Mouse (Mus musculus) layer of hippocampus, postnatal 36 days (tissue): Measurements from ENCODE around the gene Morc1. TPM values are rescaled to one million over a fixed set of nuclear protein-coding genes. Genes with fewer than 3 reads are reported as not detected.
A peak's percentile ranks its signal among the peaks of the same experiment; 100 is the strongest.

Source experiments
- DNase-seq, 2 experiments: peaks; one replicate each; pipeline ENCODE4 v3.0.0; 2022
- total RNA-seq, 2 experiments: library from RNA; stranded (reverse); gene quantifications; 2 replicates each; pipeline ENCODE4 v1.2.3; 2021

The Morc1 gene
- total RNA-seq, 2 experiments from 2014 or later: 0.10 to 0.13 TPM

DNA sequence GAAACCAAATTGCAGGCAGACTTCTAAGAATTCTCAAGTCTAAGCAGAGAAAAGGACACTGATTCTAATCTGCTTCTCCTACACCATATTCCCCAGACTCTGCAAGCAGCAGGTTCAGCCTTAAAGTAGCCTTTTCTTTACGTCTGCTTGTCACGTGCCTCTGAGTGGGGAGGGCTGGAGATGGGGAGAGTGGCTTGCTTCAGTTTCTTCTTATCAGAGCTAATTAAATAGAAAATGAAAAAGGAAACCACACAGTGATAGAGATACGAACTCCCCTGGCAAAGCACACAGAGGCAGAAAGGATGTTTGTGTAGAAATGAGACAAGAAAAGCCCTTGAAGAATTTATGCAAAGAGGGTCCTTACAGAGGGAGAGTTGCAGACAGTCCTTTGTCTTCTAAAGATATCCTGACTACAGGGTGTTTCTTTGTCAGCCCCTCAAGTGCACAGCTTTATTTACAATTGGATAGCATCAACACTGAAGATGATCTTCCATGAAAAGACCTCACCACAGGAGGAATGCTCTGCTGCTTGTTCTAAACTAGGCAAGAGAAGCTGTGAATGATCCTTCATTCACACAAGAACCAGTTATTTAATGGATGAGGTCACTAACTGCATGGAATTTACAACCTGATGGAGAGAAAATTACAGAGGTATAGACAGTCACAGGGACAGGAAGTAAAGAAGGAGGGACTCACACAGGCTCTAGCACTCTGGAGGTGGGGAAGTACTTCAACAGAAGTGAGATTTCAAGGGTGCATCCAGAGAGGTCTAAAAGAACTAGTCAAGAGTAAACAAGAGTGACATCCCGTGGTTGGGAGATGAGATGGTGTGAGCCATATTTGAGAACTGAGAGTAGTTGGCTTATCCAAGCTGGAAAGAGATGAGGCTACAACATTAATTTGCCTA, 44.1 kb downstream of the Morc1 start:
- no peak for DNase-seq

GRCm38 (mm10) chr16:48479266-48479848, 48.3 kb downstream of the Morc1 start:
- DNase-seq: no peak

DNA sequence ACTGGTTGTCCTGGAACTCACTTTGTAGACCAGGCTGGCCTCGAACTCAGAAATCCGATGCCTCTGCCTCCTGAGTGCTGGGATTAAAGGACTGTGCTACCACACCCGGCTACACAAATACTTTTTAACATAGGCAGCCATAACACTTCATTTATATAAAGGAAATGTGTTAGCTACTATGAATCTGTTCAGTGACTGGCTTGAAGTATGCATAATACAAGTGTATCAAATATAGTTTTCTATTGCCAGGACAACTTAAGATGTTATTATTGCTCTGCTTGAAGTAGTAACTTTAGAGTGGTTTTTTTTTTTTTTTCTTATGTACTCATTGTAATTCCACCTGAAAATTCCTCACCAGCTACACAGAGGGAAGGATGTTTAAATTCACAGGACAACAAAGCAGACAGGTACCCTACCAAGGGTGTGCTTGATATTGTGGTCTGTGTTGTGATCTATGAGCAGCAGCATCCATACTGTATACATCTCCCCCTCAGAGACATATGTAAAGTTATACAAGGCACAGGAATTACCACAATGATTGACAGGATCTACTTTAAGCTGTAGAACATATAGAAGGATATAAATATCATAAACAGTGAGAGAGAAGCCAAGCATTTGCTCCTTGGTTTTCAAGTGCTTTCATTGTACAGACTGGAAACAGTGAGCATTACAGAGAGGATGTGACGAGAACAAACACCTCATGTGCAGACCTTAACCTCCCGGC, 85.9 kb downstream of the Morc1 start:
- DNase-seq: no peak

- no peak for DNase-seq
These were observed 88.5 kb downstream of the Morc1 start for GRCm38 (mm10) chr16:48519569-48519968.

GRCm38 (mm10) chr16:48537108-48537507, 106.1 kb downstream of the Morc1 start:
- peak in 1 of 2 experiments; percentile 2 for DNase-seq

- no peak for DNase-seq
These were observed 131.4 kb downstream of the Morc1 start for GRCm38 (mm10) chr16:48562290-48563080.

DNA sequence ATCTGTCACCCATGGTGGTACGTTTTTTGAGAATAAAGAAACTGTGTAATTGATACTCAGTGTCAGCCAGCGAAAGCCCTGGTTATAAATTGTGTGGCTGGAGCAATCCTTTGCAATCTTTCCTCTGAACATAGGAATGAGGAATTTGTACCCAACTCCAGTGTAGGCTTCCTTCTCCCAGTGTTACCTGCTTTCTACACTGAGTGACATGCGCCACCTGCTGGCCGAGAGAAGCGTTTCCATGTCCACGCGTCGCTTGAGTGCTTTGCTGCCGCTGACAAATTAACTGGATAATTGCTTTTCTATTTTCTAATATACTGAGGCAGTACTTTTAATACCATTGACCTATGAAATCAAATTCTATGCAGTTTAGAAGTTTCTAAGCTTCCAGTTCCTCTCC, 139.3 kb downstream of the Morc1 start:
- peak; percentile 46 to 48 for DNase-seq

GRCm38 (mm10) chr16:48574072-48574471, 143.0 kb downstream of the Morc1 start:
- DNase-seq: no peak

- DNase-seq: no peak
These were observed 143.5 kb downstream of the Morc1 start for GRCm38 (mm10) chr16:48574499-48574898.

GRCm38 (mm10) chr16:48585369-48585768, 154.3 kb downstream of the Morc1 start:
- DNase-seq: no peak

DNA sequence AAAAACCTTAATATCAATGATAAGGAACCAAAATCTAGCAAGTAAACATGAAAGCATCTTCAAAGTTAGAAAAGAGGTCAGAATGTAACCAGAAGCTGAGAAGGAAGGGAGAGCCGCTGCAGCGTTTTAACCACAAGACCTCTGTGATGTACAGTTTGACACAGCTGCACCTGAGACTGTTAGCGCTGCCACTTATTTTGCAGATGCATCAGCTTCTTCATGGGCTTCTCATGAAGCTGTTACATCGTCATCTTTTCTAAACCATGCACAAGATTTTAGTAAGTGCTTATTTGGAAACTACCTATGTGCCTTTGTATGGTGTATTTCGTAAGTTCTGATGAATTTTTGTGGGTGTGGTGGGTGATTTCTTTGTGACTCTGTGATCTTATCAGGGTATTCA, 163.4 kb downstream of the Morc1 start:
- no peak for DNase-seq

DNA sequence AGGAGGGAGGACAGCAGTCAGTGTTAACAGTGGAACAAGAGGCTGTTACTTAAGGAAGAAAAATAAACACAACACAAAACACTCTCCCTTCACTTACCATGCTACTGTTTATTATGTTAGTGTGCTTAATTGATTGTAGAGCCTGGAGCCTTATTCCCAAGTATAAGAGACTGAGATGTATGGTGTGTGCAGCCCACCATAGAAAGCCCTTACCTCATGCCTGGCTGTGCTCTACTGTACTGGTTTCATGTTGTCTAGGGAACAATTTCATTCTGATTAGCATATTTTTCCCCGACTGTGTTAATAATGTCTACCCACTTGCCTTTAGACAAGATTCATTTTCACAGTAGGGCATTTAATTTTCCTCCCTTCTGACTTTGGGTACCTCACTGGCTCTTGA, 164.2 kb downstream of the Morc1 start:
- no peak for DNase-seq

GRCm38 (mm10) chr16:48603735-48604211, 172.7 kb downstream of the Morc1 start:
- DNase-seq: no peak

DNA sequence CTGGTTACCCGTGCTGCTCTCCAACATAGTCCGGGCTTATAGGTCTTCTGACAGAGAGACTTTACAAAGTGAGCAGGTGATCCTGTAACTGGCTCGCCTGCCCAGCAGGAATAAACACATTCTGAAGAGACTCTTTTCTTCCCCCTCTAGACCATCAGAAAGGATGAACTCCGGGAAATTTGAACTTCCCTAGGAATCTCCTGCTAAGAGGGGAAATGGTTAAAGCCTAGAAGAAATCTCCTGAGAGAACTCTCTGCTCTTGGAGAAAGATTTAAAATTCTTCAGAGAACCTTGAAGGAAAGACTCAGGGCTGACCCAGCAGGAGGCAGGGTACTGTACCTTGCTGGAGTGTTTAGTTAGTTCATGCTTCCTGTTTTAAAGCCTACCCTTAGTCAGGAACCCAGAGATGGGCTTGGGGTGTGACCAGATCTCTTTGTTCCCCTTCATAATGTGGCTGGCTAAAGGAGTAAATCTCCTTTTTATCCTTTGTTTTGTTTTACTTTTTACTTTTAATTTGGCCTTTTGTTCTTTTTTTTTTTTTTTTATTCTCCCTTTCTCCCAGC, 175.5 kb downstream of the Morc1 start:
- DNase-seq: no peak

DNA sequence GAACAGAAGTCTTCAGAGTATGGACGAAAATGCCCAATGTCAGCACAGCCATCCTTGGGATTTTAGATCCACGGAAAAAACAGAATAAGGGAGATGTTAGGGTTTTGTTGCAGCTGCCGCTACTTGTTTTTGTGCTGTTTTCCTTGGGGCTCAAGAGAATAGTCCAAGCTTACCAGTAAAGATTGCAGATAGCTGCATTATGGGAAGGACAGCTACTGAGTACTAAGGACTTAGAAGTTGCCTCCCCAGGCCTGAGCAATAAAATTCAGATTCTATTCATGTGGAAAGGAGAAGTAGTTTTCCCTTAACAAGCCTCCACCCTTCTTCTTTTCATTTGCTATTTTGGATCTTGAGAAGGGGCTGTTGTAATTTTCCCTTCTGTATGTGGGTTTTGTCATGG, 177.2 kb downstream of the Morc1 start:
- no peak for DNase-seq

- DNase-seq: no peak
These were observed 179.8 kb downstream of the Morc1 start for GRCm38 (mm10) chr16:48610866-48611265.

- no peak for DNase-seq
These were observed 180.4 kb downstream of the Morc1 start for GRCm38 (mm10) chr16:48611436-48611835.

- DNase-seq: no peak
These were observed 182.7 kb downstream of the Morc1 start for GRCm38 (mm10) chr16:48613783-48614182.

GRCm38 (mm10) chr16:48620510-48620909, 189.5 kb downstream of the Morc1 start:
- no peak for DNase-seq

DNA sequence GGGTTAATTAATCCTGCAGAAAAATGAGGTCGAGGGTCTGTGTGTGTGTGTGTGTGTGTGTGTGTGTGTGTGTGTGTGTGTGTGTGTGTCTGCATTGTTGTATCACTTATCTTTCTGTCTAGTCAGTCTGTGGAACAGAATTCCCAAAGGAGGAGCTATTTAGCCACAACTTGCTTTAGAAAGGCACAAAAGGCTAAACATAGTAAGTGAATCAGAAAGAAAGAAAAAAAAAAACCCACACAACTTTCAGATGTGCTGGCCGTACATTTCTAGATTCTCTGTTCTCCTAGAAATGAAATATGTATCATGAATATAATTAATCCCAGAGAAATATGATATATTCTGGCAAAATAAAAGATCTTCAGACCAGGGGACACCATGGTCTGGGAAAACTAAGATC, 190.0 kb downstream of the Morc1 start:
- no peak for DNase-seq

GRCm38 (mm10) chr16:48623447-48623846, 192.4 kb downstream of the Morc1 start:
- no peak for DNase-seq

GRCm38 (mm10) chr16:48626186-48626585, 195.1 kb downstream of the Morc1 start:
- DNase-seq: no peak
